Mouse (Mus musculus): ENCODE data around the gene Nkx2-1.

GRCm38 (mm10) chr12:56534651-56535326 lies 1.9 kb downstream of the Nkx2-1 start:
- TF ChIP-seq CTCF (IDR thresholded peaks at IDR 0.05; ENCODE audit: low read depth) (no peak), EP300 (IDR thresholded peaks at IDR 0.05; ENCODE audit: low read depth) (no peak)
